Mouse (Mus musculus) hindbrain, embryonic 10.5 days (tissue): ENCODE results near the gene Ythdf2. TPM values are rescaled to one million over a fixed set of nuclear protein-coding genes. Genes with fewer than 3 reads are reported as not detected.

ENCODE experiments used
- polyA plus RNA-seq: library from polyadenylated mRNA; unstranded; fragments of >200 nt; fragmentation: Nextera tagmentation; extraction: Ambion mirVana; gene quantifications from 2 replicates; pipeline ENCODE4 v1.2.1, GENCODE M21; 2016

Gene Ythdf2
- polyA plus RNA-seq, 1 experiment from 2014 or later: 136 TPM

Other genes starting within 250 kb of the Ythdf2 start
- gene Gm10300, start 137.6 kb downstream of the Ythdf2 start, polyA plus RNA-seq: 0.14 TPM in 1 of 2 replicates, not detected in the other
- gene Epb41, start 137.0 kb downstream of the Ythdf2 start, polyA plus RNA-seq: 154 and 173 TPM in 2 replicates
- 0.07 and 0.20 TPM in 2 replicates for gene Oprd1, start 67.8 kb downstream of the Ythdf2 start, polyA plus RNA-seq
- gene Gmeb1, start 49.3 kb upstream of the Ythdf2 start, polyA plus RNA-seq: 42.5 and 45.3 TPM in 2 replicates
- 60.9 and 62.1 TPM in 2 replicates for gene Taf12, start 62.1 kb upstream of the Ythdf2 start, polyA plus RNA-seq
- gene Rab42, start 91.1 kb upstream of the Ythdf2 start, polyA plus RNA-seq: 0.77 and 0.96 TPM in 2 replicates
- 90.6 and 91.5 TPM in 2 replicates for gene Trnau1ap, start 117.2 kb upstream of the Ythdf2 start, polyA plus RNA-seq
- gene Rcc1, start 141.3 kb upstream of the Ythdf2 start, polyA plus RNA-seq: 116 and 157 TPM in 2 replicates
- gene Phactr4, start 210.2 kb upstream of the Ythdf2 start, polyA plus RNA-seq: 24.2 and 25.5 TPM in 2 replicates